Mouse (Mus musculus): ENCODE data around the gene 4632433K11Rik. TPM values are rescaled to one million over a fixed set of nuclear protein-coding genes. Genes with fewer than 3 reads are reported as not detected.
"Not testable (repeated sequence)": the region's sequence is repeated elsewhere in the genome, so short reads cannot be mapped to it uniquely, and the experiment has no call there.

The 4632433K11Rik gene
- total and polyA plus RNA-seq, 2 experiments from 2014 or later: not detected

GRCm38 (mm10) chr7:4996003-4996895 is 37.7 kb upstream of the 4632433K11Rik start, which contains the start of gene Zfp579:
Gene Zfp579 (minus strand): TSS chr7:4996158.
- Histone ChIP-seq H3K9ac (replicated peaks; ENCODE audit: low read length) (peak within 1 kb of the TSS; percentile 95), H3K27ac (peak within 1 kb of the TSS; percentile 89), H3K4me2 (ENCODE audit: low read depth, low read length) (peak within 1 kb of the TSS; percentile 93), H3K27me3 (ENCODE audit: insufficient read depth, low read length) (no peaks in the 10 kb centered on the region), H3K9me3 (ENCODE audit: low read length) (no peaks in the 10 kb centered on the region), H3K4me1 (ENCODE audit: insufficient read depth, low read length) (peaks cover 10% of the 10 kb centered on the region), H3K4me3 (ENCODE audit: low read length) (peak within 1 kb of the TSS; percentile 82), H3K36me3 (ENCODE audit: insufficient read depth, low read length) (0 out of 2 replicates have a peak, but pooled peaks cover 5% of the 10 kb centered on the region)
- ATAC-seq: peak; percentile 91
- 5% methylated on average over 12 of the region's 26 CpGs for WGBS
- no peak for TF ChIP-seq CTCF (IDR thresholded peaks at IDR 0.05; ENCODE audit: low read depth)
- DNase-seq (ENCODE audit: low spot score): peak; percentile 95

GRCm38 (mm10) chr7:4996934-4997333 is 37.0 kb upstream of the 4632433K11Rik start:
- peak overlapping the region; percentile 95 for H3K9ac ChIP-seq (replicated peaks; ENCODE audit: low read length)
- peaks cover 10% of the 10 kb centered on the region for H3K4me1 ChIP-seq (ENCODE audit: insufficient read depth, low read length)
- peak overlapping the region; percentile 82 for H3K4me3 ChIP-seq (ENCODE audit: low read length)
- 61% methylated on average over 6 of the region's 8 CpGs for WGBS
- peak overlapping the region; percentile 93 for H3K4me2 ChIP-seq (ENCODE audit: low read depth, low read length)
- DNase-seq (ENCODE audit: low spot score): no peak
- H3K27me3 ChIP-seq (ENCODE audit: insufficient read depth, low read length): no peaks in the 10 kb centered on the region
- H3K36me3 ChIP-seq (ENCODE audit: insufficient read depth, low read length): 0 out of 2 replicates have a peak, but pooled peaks cover 5% of the 10 kb centered on the region
- H3K27ac ChIP-seq: peak overlapping the region; percentile 89
- ATAC-seq: no peak
- H3K9me3 ChIP-seq (ENCODE audit: low read length): no peaks in the 10 kb centered on the region
- no peak for TF ChIP-seq CTCF (IDR thresholded peaks at IDR 0.05; ENCODE audit: low read depth)

GRCm38 (mm10) chr7:4999876-5000275 is 34.0 kb upstream of the 4632433K11Rik start:
- peaks cover 10% of the 10 kb centered on the region; the same call in 1 of the 2 replicates for H3K4me1 ChIP-seq (ENCODE audit: insufficient read depth, low read length)
- no peak for TF ChIP-seq CTCF (IDR thresholded peaks at IDR 0.05; ENCODE audit: low read depth)
- no peaks in the 10 kb centered on the region for H3K9me3 ChIP-seq (ENCODE audit: low read length)
- H3K36me3 ChIP-seq (ENCODE audit: insufficient read depth, low read length): no peaks in the 10 kb centered on the region
- no peak for ATAC-seq
- H3K27ac ChIP-seq: no peak overlapping the region
- H3K4me3 ChIP-seq (ENCODE audit: low read length): no peak overlapping the region
- H3K9ac ChIP-seq (replicated peaks; ENCODE audit: low read length): no peak overlapping the region
- H3K4me2 ChIP-seq (ENCODE audit: low read depth, low read length): no peak overlapping the region
- H3K27me3 ChIP-seq (ENCODE audit: insufficient read depth, low read length): no peaks in the 10 kb centered on the region
- DNase-seq (ENCODE audit: low spot score): no peak
- 68% methylated on average over 2 of the region's 2 CpGs for WGBS

GRCm38 (mm10) chr7:5002876-5003275 is 31.0 kb upstream of the 4632433K11Rik start:
- H3K27me3 ChIP-seq (ENCODE audit: insufficient read depth, low read length); H3K9me3 ChIP-seq (ENCODE audit: low read length); H3K9ac ChIP-seq (replicated peaks; ENCODE audit: low read length); DNase-seq (ENCODE audit: low spot score); ATAC-seq; H3K4me3 ChIP-seq (ENCODE audit: low read length); H3K4me1 ChIP-seq (ENCODE audit: insufficient read depth, low read length); H3K36me3 ChIP-seq (ENCODE audit: insufficient read depth, low read length); H3K27ac ChIP-seq; H3K4me2 ChIP-seq (ENCODE audit: low read depth, low read length): not testable (repeated sequence)
- WGBS: 61% methylated on average over 8 of the region's 8 CpGs

- Histone ChIP-seq H3K4me2 (ENCODE audit: low read depth, low read length) (no peak overlapping the region), H3K27ac (no peak overlapping the region), H3K27me3 (ENCODE audit: insufficient read depth, low read length) (no peaks in the 10 kb centered on the region), H3K9ac (replicated peaks; ENCODE audit: low read length) (no peak overlapping the region), H3K4me1 (ENCODE audit: insufficient read depth, low read length) (no peaks in the 10 kb centered on the region), H3K9me3 (ENCODE audit: low read length) (no peaks in the 10 kb centered on the region), H3K4me3 (ENCODE audit: low read length) (no peak overlapping the region), H3K36me3 (ENCODE audit: insufficient read depth, low read length) (peaks cover 45% of the 10 kb centered on the region)
- 96% methylated on average over 26 of the region's 26 CpGs for WGBS
- no peak; the same call in 1 of the 2 replicates for TF ChIP-seq CTCF (IDR thresholded peaks at IDR 0.05; ENCODE audit: low read depth)
- ATAC-seq: no peak
- DNase-seq (ENCODE audit: low spot score): no peak
These were observed 25.7 kb upstream of the 4632433K11Rik start for GRCm38 (mm10) chr7:5008229-5008628.

GRCm38 (mm10) chr7:5012681-5013513 is 21.0 kb upstream of the 4632433K11Rik start:
- WGBS: 91% methylated on average over 27 of the region's 27 CpGs
- H3K27me3 ChIP-seq (ENCODE audit: insufficient read depth, low read length): no peaks in the 10 kb centered on the region
- no peak overlapping the region for H3K9ac ChIP-seq (replicated peaks; ENCODE audit: low read length)
- no peak overlapping the region for H3K27ac ChIP-seq
- no peak overlapping the region for H3K4me3 ChIP-seq (ENCODE audit: low read length)
- no peak for TF ChIP-seq CTCF (IDR thresholded peaks at IDR 0.05; ENCODE audit: low read depth)
- no peaks in the 10 kb centered on the region for H3K9me3 ChIP-seq (ENCODE audit: low read length)
- DNase-seq (ENCODE audit: low spot score) (no peak), ATAC-seq (no peak)
- H3K4me1 ChIP-seq (ENCODE audit: insufficient read depth, low read length): no peaks in the 10 kb centered on the region
- no peak overlapping the region for H3K4me2 ChIP-seq (ENCODE audit: low read depth, low read length)
- peaks cover 37% of the 10 kb centered on the region for H3K36me3 ChIP-seq (ENCODE audit: insufficient read depth, low read length)
